Mouse (Mus musculus) midbrain, embryonic 15.5 days (tissue): ENCODE measurements around the gene Lsm3. TPM values are rescaled to one million over a fixed set of nuclear protein-coding genes. Genes with fewer than 3 reads are reported as not detected.

ENCODE experiments used
- ATAC-seq: fragments of 200-750 bp; cut with Nextera tagmentation; replicated peaks from 2 replicates; pipeline ENCODE4 v1.8.0; 2017; ENCODE audit warnings: moderate TSS enrichment
- H3K27ac ChIP-seq: fragments of 300-500 bp; sonication (generic); 2 replicates; pipeline ENCODE4 v1.5.1; 2015; ENCODE audit warnings: mild to moderate bottlenecking, inconsistent platforms
- H3K27me3 ChIP-seq: fragments of 300-500 bp; sonication (generic); replicated peaks from 2 replicates; pipeline ENCODE4 v1.6.1; 2015; ENCODE audit warnings: inconsistent platforms
- H3K36me3 ChIP-seq: fragments of 300-500 bp; sonication (generic); replicated peaks from 2 replicates; pipeline ENCODE4 v1.6.1; 2015; ENCODE audit warnings: inconsistent platforms
- H3K4me1 ChIP-seq: fragments of 300-500 bp; sonication (generic); 2 replicates; pipeline ENCODE4 v1.6.1; 2015; ENCODE audit warnings: inconsistent platforms
- H3K4me2 ChIP-seq: fragments of 300-500 bp; sonication (generic); 2 replicates; pipeline ENCODE4 v1.6.1; 2015; ENCODE audit warnings: inconsistent platforms, mild to moderate bottlenecking, moderate library complexity
- H3K4me3 ChIP-seq: fragments of 300-500 bp; sonication (generic); 2 replicates; pipeline ENCODE4 v1.5.1; 2015; ENCODE audit warnings: mild to moderate bottlenecking, inconsistent platforms
- H3K9ac ChIP-seq: fragments of 300-500 bp; sonication (generic); 2 replicates; pipeline ENCODE4 v1.6.1; 2015; ENCODE audit warnings: mild to moderate bottlenecking, inconsistent platforms
- H3K9me3 ChIP-seq: fragments of 300-500 bp; sonication (generic); 2 replicates; pipeline ENCODE4 v1.6.1; 2016; ENCODE audit warnings: inconsistent platforms
- WGBS: fragments of 180-500 bp; shearing (Covaris S2); methylation state at CpG from one replicate; pipeline ENCODE4 v1.1.7; 2015; ENCODE audit warnings: mixed read lengths; 5-methylcytosine and 5-hydroxymethylcytosine counted together
- polyA plus RNA-seq: library from polyadenylated mRNA; unstranded; fragments of >200 nt; fragmentation: Nextera tagmentation; extraction: Ambion mirVana; gene quantifications from 2 replicates; pipeline ENCODE4 v1.2.1, GENCODE M21; 2015

Gene Lsm3
- polyA plus RNA-seq, 1 experiment from 2014 or later, result 149 TPM

GRCm38 (mm10) chr6:91536047-91536765, 20.5 kb downstream of the Lsm3 start:
- Histone ChIP-seq H3K27me3 (no peaks in the 10 kb centered on the region), H3K4me3 (no peak overlapping the region), H3K4me1 (no peaks in the 10 kb centered on the region), H3K27ac (no peak overlapping the region), H3K4me2 (no peak overlapping the region), H3K9ac (no peak overlapping the region), H3K9me3 (no peaks in the 10 kb centered on the region), H3K36me3 (no peaks in the 10 kb centered on the region)
- ATAC-seq, result no peak
- 93% methylated on average over 11 of the region's 11 CpGs for WGBS

DNA sequence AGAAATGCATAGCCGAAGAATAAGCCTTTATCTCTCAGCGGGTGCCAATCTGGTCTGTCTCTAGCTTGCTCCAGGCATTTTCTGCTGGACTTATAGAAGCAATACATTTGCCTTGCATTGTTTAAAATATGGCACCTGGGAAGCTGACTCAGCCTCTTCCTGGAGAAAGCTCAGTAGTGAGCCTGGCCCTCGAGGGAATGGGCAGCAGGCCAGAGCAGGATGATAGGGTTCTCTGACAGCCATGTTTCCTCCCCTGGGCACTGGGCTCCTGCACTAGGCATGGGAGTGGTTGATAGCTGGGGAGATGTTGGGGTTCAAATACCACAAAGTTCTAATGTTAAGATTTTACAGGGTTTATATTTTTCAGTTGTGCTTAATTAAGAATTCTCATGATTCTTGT, 25.5 kb downstream of the Lsm3 start:
- H3K9me3 ChIP-seq, result no peaks in the 10 kb centered on the region
- H3K4me2 ChIP-seq, result no peak overlapping the region
- no peaks in the 10 kb centered on the region for H3K27me3 ChIP-seq
- ATAC-seq, result no peak
- no peak overlapping the region for H3K4me3 ChIP-seq
- no peaks in the 10 kb centered on the region for H3K36me3 ChIP-seq
- 67% methylated on average over 3 of the region's 3 CpGs for WGBS
- no peak overlapping the region for H3K27ac ChIP-seq
- no peak overlapping the region for H3K9ac ChIP-seq
- no peaks in the 10 kb centered on the region for H3K4me1 ChIP-seq

DNA sequence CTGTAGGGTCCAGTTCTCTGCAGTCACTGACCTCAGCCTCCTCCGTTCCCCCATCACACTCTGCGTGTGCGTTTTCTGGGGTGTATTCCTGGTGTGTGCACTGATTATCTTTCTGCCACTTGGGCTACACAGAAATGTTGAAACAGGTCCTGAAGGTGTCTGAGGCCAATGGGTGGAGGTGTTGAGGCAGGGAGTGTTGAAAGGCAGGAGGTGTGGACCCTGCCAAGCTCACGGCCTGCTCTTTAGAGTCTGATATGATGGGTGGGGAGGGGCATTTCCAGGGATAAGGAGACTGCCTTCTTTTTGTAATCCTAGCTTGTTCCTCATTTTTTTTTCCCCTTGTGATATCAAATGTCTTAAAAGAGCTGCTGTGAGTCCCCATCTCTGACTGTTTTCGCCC, 27.3 kb downstream of the Lsm3 start:
- no peaks in the 10 kb centered on the region for H3K4me1 ChIP-seq
- H3K27ac ChIP-seq, result no peak overlapping the region
- no peaks in the 10 kb centered on the region for H3K27me3 ChIP-seq
- H3K36me3 ChIP-seq, result no peaks in the 10 kb centered on the region
- no peak overlapping the region for H3K9ac ChIP-seq
- no peaks in the 10 kb centered on the region for H3K9me3 ChIP-seq
- no peak overlapping the region for H3K4me2 ChIP-seq
- ATAC-seq, result no peak
- no peak overlapping the region for H3K4me3 ChIP-seq
- 86% methylated on average over 5 of the region's 5 CpGs for WGBS

DNA sequence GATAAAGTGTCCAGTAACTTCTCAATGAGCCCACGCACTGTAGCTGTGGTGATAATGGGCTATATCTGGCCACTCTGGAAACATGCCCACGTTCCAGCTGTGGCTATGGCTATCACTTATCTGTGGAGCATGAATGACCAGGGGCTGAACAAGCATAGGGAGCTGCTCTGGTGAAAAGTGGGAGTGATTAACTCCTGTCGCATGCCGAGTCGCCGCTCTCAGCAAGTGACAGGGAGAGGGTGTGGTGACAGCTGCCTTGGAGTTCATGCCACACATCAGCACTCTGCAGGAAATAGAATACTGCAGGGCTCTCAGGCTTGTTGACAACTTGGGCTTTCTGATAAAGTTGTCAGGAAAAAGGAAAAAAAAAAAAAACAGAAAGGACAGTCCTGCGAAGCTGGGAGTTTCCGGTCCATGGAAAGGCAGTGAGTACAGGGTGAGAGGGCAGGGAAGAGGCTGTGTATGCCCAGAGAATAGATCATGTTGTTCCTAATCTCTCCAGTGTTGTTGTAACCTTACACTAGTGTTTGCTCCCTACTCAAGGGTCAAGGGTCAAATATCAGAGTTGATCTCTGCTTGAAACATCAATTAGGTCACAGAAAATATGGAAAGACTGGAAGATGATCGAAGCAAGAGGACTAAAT, 30.6 kb downstream of the Lsm3 start:
- no peaks in the 10 kb centered on the region for H3K9me3 ChIP-seq
- H3K4me1 ChIP-seq, result no peaks in the 10 kb centered on the region
- H3K27ac ChIP-seq, result no peak overlapping the region
- no peak overlapping the region for H3K9ac ChIP-seq
- WGBS, result 76% methylated on average over 9 of the region's 9 CpGs
- no peaks in the 10 kb centered on the region for H3K36me3 ChIP-seq
- no peak overlapping the region for H3K4me3 ChIP-seq
- ATAC-seq, result no peak
- H3K27me3 ChIP-seq, result no peaks in the 10 kb centered on the region
- H3K4me2 ChIP-seq, result no peak overlapping the region

DNA sequence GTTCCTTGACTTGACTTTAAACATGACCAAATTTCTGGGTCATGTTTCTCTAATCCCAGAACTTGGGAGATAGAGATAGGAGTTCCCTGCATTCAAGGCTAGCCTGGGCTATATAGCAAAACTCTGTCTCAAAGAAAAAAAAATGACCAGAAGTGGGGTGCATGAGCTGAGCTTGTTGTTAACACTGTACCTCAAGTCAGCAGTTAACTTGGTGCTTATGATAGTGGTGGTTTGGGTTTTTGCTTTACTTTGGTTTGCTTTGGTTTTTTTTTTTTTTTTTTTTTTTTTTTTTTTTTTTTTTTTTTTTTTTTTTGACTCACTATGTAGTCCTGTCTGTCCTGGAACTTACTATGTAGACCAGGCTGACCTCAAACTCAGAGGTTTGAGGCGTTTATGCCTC, 31.6 kb downstream of the Lsm3 start:
- Histone ChIP-seq H3K9me3 (no peaks in the 10 kb centered on the region), H3K9ac (no peak overlapping the region), H3K4me1 (no peaks in the 10 kb centered on the region), H3K36me3 (no peaks in the 10 kb centered on the region), H3K4me2 (no peak overlapping the region), H3K4me3 (no peak overlapping the region), H3K27me3 (no peaks in the 10 kb centered on the region), H3K27ac (no peak overlapping the region)
- ATAC-seq, result no peak
- WGBS, result 59% methylated on average over 1 of the region's 1 CpGs

DNA sequence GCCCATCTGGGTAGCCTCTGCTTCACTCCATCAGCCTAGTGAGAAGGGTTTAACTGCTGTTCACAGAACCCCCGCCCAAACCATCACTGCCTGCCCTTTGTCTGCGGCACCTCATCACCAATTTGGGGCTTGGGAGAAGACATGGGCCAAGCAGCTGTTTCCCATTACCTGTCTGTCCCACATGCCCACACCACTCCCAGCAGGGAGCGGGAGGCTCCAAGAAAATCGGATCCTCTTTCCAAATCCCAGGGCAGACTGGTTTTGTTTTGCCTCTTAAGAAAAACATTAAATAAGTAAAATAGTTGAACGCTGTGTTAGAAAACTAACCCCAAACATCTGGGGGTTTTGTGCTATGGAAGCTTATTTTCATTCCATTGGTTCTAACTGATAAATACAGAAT, 33.9 kb downstream of the Lsm3 start:
- H3K4me1 ChIP-seq, result no peaks in the 10 kb centered on the region
- no peaks in the 10 kb centered on the region for H3K27me3 ChIP-seq
- no peak overlapping the region for H3K9ac ChIP-seq
- H3K9me3 ChIP-seq, result no peaks in the 10 kb centered on the region
- no peak for ATAC-seq
- no peak overlapping the region for H3K27ac ChIP-seq
- no peaks in the 10 kb centered on the region for H3K36me3 ChIP-seq
- H3K4me3 ChIP-seq, result no peak overlapping the region
- WGBS, result 77% methylated on average over 5 of the region's 5 CpGs
- H3K4me2 ChIP-seq, result no peak overlapping the region

DNA sequence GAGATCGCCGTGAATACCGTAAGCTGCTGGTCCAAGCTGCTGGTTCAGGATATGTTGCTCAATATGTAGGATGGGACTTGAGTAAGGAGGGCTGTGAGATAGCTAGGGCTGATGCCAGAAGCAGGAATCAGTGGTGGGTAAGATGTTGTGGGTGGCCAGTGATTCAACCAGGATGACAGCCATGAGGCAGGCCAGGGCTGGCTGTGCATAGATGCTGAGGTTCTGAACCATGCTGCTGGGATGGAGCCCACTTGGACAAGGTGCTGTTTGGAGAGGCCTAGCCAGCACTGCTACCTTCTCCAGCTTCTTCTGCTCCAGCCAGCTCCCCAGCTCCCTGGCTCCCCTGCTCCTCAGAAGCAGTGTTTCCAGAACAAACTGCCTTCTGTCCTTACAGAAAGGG, 35.9 kb downstream of the Lsm3 start:
- no peak for ATAC-seq
- Histone ChIP-seq H3K4me2 (no peak overlapping the region), H3K27ac (no peak overlapping the region), H3K4me1 (no peaks in the 10 kb centered on the region), H3K36me3 (no peaks in the 10 kb centered on the region), H3K4me3 (no peak overlapping the region), H3K9ac (no peak overlapping the region), H3K27me3 (no peaks in the 10 kb centered on the region), H3K9me3 (no peaks in the 10 kb centered on the region)
- WGBS, result 96% methylated on average over 3 of the region's 3 CpGs

DNA sequence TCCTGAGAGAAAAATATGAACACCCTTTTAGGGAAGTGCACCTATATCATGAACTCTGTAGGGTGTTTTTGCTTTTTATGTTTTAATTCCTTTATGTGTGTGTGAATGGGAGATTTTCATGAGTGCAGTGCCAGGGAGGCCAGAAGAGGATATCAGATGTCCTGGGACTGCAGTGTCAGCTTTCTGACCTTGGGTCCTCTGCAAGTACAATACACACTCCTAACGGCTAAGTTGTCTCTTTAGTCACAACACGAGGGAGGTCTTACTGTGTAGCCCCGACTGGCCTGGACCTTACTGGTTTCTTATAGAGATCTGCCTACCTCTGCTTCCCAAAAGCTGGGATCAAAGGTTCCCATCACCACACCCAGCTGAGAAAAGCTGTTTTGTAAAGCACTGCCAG, 37.0 kb downstream of the Lsm3 start:
- H3K4me3 ChIP-seq, result no peak overlapping the region
- no peak overlapping the region for H3K9ac ChIP-seq
- 71% methylated on average over 3 of the region's 3 CpGs for WGBS
- no peak for ATAC-seq
- no peaks in the 10 kb centered on the region for H3K36me3 ChIP-seq
- H3K27me3 ChIP-seq, result no peaks in the 10 kb centered on the region
- no peaks in the 10 kb centered on the region for H3K9me3 ChIP-seq
- H3K4me2 ChIP-seq, result no peak overlapping the region
- H3K27ac ChIP-seq, result no peak overlapping the region
- no peaks in the 10 kb centered on the region for H3K4me1 ChIP-seq

DNA sequence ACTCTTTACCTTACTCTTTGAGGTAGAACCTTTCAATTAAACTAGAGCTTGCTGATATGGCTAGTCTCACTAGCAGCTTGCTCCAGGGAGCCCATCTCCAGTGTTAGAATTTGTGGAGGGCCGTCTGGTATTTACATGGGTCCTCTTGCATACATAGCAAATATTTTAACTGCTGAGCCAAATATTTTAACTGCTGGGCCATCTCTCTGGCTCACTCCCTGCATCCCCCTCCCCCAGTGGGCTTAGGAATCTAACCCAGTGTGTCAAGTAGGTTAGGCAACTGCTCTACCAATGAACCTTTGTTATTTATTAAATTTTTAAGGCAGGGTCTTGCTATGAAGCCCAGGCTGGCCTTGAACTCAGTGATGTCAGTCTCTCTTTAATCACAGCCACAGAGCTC, 42.8 kb downstream of the Lsm3 start:
- Histone ChIP-seq H3K9ac (no peak overlapping the region), H3K4me1 (no peaks in the 10 kb centered on the region), H3K27me3 (no peaks in the 10 kb centered on the region), H3K27ac (no peak overlapping the region), H3K9me3 (no peaks in the 10 kb centered on the region), H3K36me3 (no peaks in the 10 kb centered on the region), H3K4me3 (no peak overlapping the region), H3K4me2 (no peak overlapping the region)
- WGBS, result 60% methylated on average over 1 of the region's 1 CpGs
- no peak for ATAC-seq

DNA sequence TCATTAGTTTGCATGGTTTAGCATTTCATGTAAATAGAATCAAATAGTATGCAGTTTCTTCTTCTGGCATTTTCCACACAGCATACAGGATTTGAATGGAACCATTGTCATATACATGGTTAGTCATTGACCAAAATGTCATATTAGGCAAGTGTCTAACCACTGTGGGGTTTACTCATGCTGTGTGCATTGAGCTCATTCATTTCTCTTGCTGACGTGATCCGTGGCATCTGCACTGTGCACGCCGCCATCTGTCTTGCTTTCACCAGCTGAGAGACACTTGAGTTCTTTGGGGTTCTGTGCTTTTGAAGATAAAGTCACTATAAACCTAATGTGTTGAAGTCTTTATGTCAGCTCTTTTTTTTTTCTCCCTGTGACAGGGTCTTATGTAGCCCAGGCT, 43.6 kb downstream of the Lsm3 start:
- Histone ChIP-seq H3K27me3 (no peaks in the 10 kb centered on the region), H3K9me3 (no peaks in the 10 kb centered on the region), H3K27ac (no peak overlapping the region), H3K4me1 (no peaks in the 10 kb centered on the region), H3K4me2 (no peak overlapping the region), H3K36me3 (no peaks in the 10 kb centered on the region), H3K4me3 (no peak overlapping the region), H3K9ac (no peak overlapping the region)
- WGBS, result 71% methylated on average over 4 of the region's 4 CpGs
- ATAC-seq, result no peak

DNA sequence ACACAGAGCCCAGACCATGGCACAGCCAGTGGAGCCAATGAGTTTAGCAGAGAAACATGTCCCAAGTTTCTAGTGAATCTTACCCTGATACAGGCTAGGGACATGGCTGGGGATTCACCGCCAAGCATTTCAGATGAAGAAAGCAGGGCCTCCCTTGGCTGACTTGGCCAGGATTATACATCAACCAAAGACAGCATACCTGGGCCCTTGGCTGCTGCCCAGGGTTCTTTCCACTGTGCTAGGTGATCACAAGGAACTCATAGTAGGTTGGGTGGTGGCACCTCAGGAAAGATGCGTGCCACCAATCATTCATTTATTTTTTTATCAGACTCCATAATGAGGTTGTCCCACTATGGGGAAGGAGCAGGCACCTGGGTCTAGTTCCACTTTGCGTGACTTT, 44.5 kb downstream of the Lsm3 start:
- H3K4me3 ChIP-seq, result no peak overlapping the region
- no peak overlapping the region for H3K9ac ChIP-seq
- no peaks in the 10 kb centered on the region for H3K36me3 ChIP-seq
- no peaks in the 10 kb centered on the region for H3K4me1 ChIP-seq
- H3K9me3 ChIP-seq, result no peaks in the 10 kb centered on the region
- H3K4me2 ChIP-seq, result no peak overlapping the region
- no peak for ATAC-seq
- H3K27ac ChIP-seq, result no peak overlapping the region
- WGBS, result 98% methylated on average over 3 of the region's 3 CpGs
- no peaks in the 10 kb centered on the region for H3K27me3 ChIP-seq

DNA sequence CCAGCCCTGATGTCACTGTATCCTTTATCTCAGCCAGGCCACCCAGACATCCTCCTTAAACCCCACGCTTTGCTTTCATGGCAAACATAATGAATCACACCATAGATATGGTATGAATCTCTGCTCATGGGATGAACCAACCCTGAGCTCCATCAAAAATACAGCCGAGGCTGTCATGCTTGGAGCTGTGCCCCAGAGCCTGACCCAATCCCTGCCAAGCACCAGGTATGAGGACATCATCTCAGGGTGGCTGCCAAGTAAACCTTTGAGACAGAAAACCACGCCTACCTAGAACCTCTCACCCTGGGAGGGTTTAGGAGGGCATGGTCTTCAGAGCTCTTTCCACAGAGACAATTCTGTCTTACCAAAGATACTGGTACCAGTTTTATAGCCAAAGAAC, 47.3 kb downstream of the Lsm3 start:
- Histone ChIP-seq H3K4me1 (no peaks in the 10 kb centered on the region), H3K4me2 (no peak overlapping the region), H3K9me3 (no peaks in the 10 kb centered on the region), H3K36me3 (no peaks in the 10 kb centered on the region), H3K27ac (no peak overlapping the region), H3K4me3 (no peak overlapping the region), H3K9ac (no peak overlapping the region), H3K27me3 (no peaks in the 10 kb centered on the region)
- 84% methylated on average over 3 of the region's 3 CpGs for WGBS
- no peak for ATAC-seq

- ATAC-seq, result no peak
- Histone ChIP-seq H3K27me3 (no peaks in the 10 kb centered on the region), H3K9ac (no peak overlapping the region), H3K27ac (no peak overlapping the region), H3K36me3 (no peaks in the 10 kb centered on the region), H3K4me1 (no peaks in the 10 kb centered on the region), H3K4me2 (no peak overlapping the region), H3K4me3 (no peak overlapping the region), H3K9me3 (no peaks in the 10 kb centered on the region)
- 75% methylated on average over 9 of the region's 9 CpGs for WGBS
These were observed 50.7 kb downstream of the Lsm3 start for GRCm38 (mm10) chr6:91566407-91566806.
